Mouse (Mus musculus) bone marrow, adult 2 months (tissue): ENCODE measurements around the gene Vmn1r10.

Experiments
- CTCF ChIP-seq: fragments of 200-500 bp; IDR thresholded peaks from 2 replicates; pipeline ENCODE4 v1.5.1; 2011; ENCODE audit warnings: low read length, control low read depth; ENCODE audit not compliant: control insufficient read depth, insufficient read depth
- POLR2A ChIP-seq: fragments of 200-500 bp; IDR thresholded peaks from 2 replicates; pipeline ENCODE4 v1.6.1; 2011; ENCODE audit warnings: low read depth, mild to moderate bottlenecking, control low read depth, low read length, borderline replicate concordance; ENCODE audit not compliant: control insufficient read depth

- TF ChIP-seq POLR2A = no peak
- no peak for TF ChIP-seq CTCF
Observed at GRCm38 (mm10) chr6:57063730-57064129, 45.5 kb upstream of the Vmn1r10 start.
